Mouse (Mus musculus) lung, postnatal 4 days (tissue): ENCODE measurements around the gene Ctxn1.

ENCODE experiments used
- DNase-seq, 2 experiments: peaks; one replicate each; pipeline ENCODE4 v3.0.0; 2021

Gene Ctxn1

DNA sequence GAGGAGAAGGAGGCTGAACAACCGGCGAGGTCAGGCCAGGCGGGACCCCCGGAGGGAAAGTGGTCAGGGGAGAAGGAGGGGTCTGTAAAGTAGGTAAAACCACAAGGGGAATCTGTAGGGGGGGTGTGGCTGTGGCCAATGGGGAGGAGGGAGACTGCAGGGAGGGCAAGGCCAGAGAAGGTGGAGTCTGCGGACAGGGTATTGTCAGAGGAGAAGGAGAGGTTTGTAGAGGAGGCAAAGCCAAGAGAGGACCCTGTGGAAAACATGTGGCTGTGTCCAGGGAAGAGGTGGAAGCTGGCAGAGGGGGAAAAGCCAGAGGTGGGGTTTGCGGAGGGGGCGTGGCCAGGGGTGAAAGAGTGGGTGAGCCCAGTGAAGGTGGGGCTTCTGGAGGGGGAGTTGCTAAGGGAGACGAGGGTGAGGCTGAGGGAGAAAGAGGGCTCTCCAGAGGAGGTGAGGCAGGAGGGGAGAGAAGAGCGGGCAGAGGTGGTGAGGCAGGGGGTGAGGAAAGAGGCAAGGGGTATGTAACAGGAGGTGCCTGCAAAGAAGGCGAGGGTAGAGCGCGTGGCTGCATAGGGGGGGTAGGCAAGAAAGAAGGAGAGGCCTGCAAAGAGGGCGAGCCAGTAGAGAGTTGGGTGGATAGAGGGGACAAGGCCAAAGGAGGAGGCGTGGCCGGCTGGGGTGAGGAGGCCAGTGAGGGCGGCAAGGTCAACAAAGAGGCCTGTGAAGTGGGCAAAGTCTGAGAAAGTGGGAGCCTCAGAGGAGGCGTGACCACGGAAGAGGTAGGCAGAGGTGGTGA lies 45.7 kb downstream of the Ctxn1 start:
- DNase-seq, result peak; percentile 76 to 86

GRCm38 (mm10) chr8:4212809-4213209 lies 46.3 kb downstream of the Ctxn1 start:
- DNase-seq, result peak; percentile 26 to 37

GRCm38 (mm10) chr8:4211097-4211496 lies 48.0 kb downstream of the Ctxn1 start:
- no peak for DNase-seq
